Mouse (Mus musculus) T-cell, adult 2 months (primary cell): ENCODE results near the gene Pdcd1lg2.
A peak's percentile ranks its signal among the peaks of the same experiment; 100 is the strongest.

Experiments
- DNase-seq: peaks from one replicate; pipeline ENCODE4 v3.0.0; 2022; ENCODE audit warnings: low spot score

Gene Pdcd1lg2

GRCm38 (mm10) chr19:29419506-29419905 lies 8.8 kb downstream of the Pdcd1lg2 start:
- no peak for DNase-seq

- no peak for DNase-seq
Observed at GRCm38 (mm10) chr19:29419946-29420345, 9.2 kb downstream of the Pdcd1lg2 start.

- no peak for DNase-seq
Observed at GRCm38 (mm10) chr19:29420397-29420796, 9.7 kb downstream of the Pdcd1lg2 start.

DNA sequence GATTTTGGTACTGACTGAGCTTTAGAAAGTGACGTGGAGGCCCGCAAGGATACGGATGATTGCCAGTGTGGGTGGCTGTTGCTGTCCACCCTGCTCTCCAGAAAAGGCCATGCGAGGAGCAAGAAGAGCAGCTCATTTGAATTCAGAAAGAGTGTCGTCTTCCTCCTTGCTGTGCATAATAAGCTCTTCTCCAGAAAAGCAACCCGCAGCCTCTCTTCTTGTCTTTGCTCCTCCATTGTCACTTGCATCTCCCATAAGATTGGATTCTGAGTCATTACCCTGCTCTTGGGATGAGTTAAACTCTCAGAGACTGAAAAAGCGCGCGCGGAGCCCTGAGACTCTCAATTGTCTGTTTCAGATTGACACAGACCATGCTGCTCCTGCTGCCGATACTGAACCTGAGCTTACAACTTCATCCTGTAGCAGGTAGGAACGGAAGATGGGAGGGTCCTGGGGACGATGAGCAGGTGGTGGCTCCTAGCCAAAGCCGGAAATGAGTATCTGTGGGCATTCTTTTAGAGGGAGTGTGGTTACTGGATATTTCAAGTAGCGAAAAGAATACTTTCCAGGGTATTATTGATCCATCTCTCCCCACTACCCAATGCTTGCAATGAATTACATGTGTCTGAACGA lies 11.4 kb downstream of the Pdcd1lg2 start:
- no peak for DNase-seq

GRCm38 (mm10) chr19:29422796-29423195 lies 12.1 kb downstream of the Pdcd1lg2 start:
- no peak for DNase-seq

DNA sequence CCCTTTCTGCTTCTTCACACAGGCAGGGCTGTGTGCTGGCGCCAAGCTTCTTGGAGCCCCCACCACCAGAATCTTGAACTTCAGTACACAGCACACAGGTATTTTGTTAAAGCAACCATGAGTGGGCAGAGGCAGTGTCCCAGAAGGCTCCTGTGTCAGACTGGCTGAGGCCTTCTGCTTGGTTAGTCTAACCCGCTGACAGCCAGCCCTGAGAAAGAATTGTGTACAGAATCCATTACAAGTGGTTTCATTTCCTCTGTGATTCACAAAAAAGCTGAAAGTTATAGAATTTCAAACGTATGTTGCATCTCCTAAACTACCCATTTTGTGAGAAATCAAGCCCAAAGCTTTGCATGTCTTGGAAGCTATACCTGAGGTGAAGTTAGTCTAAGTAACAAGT lies 19.8 kb downstream of the Pdcd1lg2 start:
- peak; percentile 3 for DNase-seq

DNA sequence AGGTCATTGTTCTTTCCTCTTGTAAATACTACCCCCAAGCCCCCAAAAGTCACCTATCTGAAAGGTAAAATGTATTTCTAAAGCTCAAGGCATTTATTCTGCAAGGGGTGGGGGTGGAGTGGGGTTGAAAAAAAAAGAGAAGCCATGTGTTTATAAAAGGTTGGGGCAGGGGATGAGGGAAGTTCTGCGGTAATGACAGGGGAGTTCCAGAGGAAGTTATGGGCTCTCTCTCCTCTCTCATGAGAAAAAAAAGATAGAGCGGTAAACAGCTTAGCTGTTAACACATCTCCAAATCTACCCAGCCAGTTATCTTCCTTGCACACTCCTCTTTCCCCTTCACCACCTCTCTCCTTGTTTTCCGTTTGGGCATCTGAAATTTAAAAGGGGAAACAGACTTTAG lies 20.2 kb downstream of the Pdcd1lg2 start:
- DNase-seq = peak; percentile 69

- no peak for DNase-seq
Observed at GRCm38 (mm10) chr19:29436793-29437479, 26.2 kb downstream of the Pdcd1lg2 start.

DNA sequence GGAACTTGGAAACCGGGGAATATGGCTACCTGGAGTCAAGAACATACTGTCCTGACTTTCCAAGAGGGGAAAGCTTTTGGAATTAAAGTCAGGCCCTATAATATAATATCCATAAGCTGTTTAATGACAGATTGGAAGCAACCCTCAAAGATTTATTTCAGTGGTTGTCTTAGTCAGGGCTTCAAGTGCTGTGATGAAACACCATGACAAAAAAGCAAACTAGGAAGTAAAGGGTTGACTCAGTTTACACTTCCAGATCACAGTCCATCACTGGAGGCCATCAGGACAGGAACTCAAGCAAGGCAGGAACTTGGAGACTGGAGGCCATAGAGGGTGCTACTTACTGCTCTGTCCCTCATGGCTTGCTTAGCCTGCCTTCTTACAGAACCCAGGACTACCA lies 27.1 kb downstream of the Pdcd1lg2 start:
- DNase-seq = no peak

GRCm38 (mm10) chr19:29439242-29439641 lies 28.5 kb downstream of the Pdcd1lg2 start:
- DNase-seq = no peak

DNA sequence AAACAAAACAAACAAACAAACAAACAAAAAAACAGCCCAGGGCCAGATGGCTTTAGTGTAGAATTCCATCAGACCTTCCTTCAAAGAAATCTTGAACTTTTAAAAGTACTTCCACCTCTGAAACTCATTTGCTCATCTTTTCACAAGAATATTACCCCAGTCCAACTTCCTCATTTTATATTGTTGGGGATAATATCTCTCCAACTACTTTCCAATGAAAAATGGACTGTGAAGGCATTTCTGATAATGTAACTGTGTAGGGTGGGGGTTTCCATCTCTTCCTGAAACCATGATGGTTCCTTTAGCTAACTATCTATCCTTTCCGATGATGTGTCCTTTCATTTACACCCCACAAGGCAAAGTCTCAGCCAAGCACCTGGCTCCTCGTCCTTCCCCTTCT lies 31.8 kb downstream of the Pdcd1lg2 start:
- no peak for DNase-seq

DNA sequence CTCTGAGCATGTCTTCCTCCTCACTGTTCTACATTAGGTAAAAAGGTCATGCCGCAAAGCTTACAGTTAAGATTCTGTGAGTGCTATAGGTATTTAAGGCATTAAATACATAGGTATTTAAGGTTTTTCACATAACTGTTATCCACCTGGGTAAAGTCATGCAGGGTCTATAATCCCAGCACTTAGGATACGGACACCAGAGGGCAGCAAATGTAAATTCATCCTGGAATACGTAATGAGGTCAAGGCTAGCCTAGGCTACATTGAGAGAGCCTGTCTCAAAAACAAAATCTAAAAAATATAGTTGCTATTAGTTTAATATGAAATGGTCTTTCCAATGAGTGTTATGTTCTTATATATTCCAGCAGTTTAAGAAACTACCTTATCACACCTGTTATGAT lies 33.6 kb downstream of the Pdcd1lg2 start:
- no peak for DNase-seq

DNA sequence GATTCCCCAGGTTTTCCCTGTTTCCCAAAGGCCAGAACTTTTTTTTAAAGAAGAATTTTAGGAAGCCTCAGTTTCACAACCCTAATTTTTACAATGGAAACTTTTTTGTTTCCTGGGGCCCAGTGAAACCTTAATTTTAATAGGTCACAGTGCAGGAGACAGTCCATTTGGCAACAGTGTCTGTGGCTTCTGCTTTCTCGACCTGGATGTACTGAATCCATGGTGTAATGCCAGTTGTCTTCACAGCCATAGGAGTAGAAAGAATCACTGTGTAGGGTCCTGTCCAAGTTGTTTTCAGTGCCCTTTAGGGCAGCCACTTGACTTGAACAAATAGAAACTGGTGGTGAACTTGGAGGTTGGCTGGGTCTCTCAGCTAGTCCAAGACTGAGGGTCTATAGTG lies 37.7 kb downstream of the Pdcd1lg2 start:
- DNase-seq = no peak

- DNase-seq = no peak
Observed at GRCm38 (mm10) chr19:29450376-29450775, 39.7 kb downstream of the Pdcd1lg2 start.

DNA sequence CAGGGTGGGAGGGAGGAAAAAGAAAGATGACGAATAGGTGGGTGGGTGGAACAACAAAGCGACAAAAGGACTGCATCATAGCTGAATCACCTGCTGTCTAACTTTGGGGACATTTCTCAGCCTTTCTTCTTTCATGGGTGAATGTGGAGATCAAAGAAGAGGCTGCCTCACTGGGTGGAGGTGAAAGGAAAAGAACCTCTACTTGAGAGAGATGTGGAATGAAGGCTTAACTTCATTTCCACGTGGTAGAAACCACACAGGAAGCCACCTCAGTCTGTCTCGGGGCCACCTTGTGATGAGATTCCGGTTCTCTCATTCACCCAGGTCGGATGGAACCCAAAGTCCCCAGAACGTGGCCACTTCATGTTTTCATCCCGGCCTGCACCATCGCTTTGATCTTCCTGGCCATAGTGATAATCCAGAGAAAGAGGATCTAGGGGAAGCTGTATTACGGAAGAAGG lies 43.5 kb downstream of the Pdcd1lg2 start:
- peak; percentile 87 for DNase-seq

- no peak for DNase-seq
Observed at GRCm38 (mm10) chr19:29455156-29455555, 44.4 kb downstream of the Pdcd1lg2 start.

- no peak for DNase-seq
Observed at GRCm38 (mm10) chr19:29457982-29458381, 47.3 kb downstream of the Pdcd1lg2 start.

DNA sequence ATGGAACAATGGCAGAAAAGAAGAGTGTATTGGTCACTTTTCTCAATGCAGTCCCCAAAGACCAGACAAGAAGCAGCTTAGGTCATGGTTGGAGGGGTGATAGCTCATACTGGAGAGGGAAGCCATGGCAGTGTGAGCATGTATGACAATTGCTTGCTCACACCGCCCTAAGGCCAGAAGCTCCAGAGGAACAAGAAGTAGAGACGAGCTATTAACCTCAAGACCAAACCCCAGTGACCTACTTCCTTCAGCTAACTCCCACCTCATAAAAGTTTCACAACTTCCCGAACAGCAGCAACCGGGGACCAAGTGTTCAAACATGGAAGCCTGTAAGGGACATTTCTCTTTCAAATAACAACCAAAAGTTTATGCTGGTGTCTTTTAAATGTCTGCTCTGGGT lies 51.7 kb downstream of the Pdcd1lg2 start:
- DNase-seq = no peak

- DNase-seq = no peak
Observed at GRCm38 (mm10) chr19:29463645-29464395, 53.1 kb downstream of the Pdcd1lg2 start.

- DNase-seq = peak; percentile 57
Observed at GRCm38 (mm10) chr19:29466819-29467218, 56.1 kb downstream of the Pdcd1lg2 start.

DNA sequence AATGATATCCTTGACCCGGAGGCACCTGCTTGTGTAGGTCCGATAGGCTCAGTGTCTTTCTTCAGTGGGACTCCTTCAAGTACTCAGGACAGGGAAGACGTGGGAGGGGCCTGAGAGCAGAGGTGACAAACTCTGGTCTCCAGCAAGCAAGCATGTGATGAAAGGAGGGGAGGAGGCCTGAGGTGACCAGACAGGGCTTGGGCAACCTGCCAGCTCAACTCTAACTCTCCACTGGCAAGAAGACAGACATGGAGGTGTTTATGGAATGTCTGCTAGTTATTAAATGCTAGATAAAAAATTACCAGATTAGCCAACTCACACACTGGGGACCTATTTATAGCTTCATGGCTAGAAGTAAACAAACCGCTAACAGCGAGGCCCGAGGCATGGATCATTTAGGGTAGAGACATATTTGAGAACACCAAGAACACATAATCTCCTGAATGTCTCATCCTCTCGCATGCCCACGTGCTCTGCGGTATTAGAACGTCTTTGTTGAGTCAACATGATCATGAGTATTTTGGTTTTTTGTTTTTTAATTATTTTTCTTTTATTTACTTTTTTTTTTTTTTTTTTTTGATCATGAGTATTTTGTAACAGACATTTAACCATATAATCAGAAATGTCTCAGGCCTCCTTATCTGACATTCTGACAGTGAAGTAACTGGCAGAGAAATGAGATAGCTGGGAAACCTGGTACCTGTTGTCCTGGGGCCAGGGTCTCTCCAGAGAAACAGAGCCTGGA lies 58.4 kb downstream of the Pdcd1lg2 start:
- no peak for DNase-seq

- DNase-seq = no peak
Observed at GRCm38 (mm10) chr19:29469686-29470254, 59.1 kb downstream of the Pdcd1lg2 start.
